8 mouse cellular contexts compared by ENCODE assay signal in genomic region chr2:131190344-131191004, GRCm38 (mm10). TPM values are rescaled to one million over a fixed set of nuclear protein-coding genes. Genes with fewer than 3 reads are reported as not detected.
DNase-seq lines count a peak whose midpoint lies in the region; ATAC-seq lines count a peak whose summit lies in the region.

No protein-coding gene starts in this region.

- DNase-seq in cerebellum, postnatal 14 days, result peak; percentile 25 to 29
- DNase-seq in cerebellum, adult 8-10 months, result no peak
- DNase-seq in right cerebral cortex, postnatal 25 days, result no peak
- no peak for DNase-seq in layer of hippocampus, postnatal 25 days (ENCODE audit: extremely low spot score in 1 of 2, low spot score in 1 of 2)
- DNase-seq in urinary bladder, postnatal 36 days (ENCODE audit: low spot score in 2 of 2), result no peak

- H3K27me3 ChIP-seq in embryonic facial prominence, embryonic 15.5 days, result no peaks in the 10 kb centered on the region
- H3K27me3 ChIP-seq in kidney, embryonic 16.5 days (ENCODE audit: insufficient read depth, low read length), result no peaks in the 10 kb centered on the region
- H3K27me3 ChIP-seq in midbrain, embryonic 15.5 days (replicated peaks), result no peaks in the 10 kb centered on the region

- no peak overlapping the region for H3K4me3 ChIP-seq in embryonic facial prominence, embryonic 15.5 days (replicated peaks)
- H3K4me3 ChIP-seq in kidney, embryonic 16.5 days (ENCODE audit: low read length), result no peak overlapping the region
- H3K4me3 ChIP-seq in midbrain, embryonic 15.5 days, result no peak overlapping the region

- WGBS in embryonic facial prominence, embryonic 15.5 days, result 31% methylated on average over 10 of the region's 10 CpGs
- WGBS in kidney, embryonic 16.5 days, result 20% methylated on average over 10 of the region's 10 CpGs
- WGBS in midbrain, embryonic 15.5 days, result 11% methylated on average over 10 of the region's 10 CpGs

- no peak for ATAC-seq in embryonic facial prominence, embryonic 15.5 days (ENCODE audit: insufficient number of reproducible peaks, low FRiP score, low TSS enrichment, low read depth)
- peak; percentile 76 for ATAC-seq in kidney, embryonic 16.5 days (ENCODE audit: low FRiP score, low TSS enrichment)
- peak; percentile 34 for ATAC-seq in midbrain, embryonic 15.5 days (replicated peaks)

- peaks cover 48% of the 10 kb centered on the region for H3K36me3 ChIP-seq in embryonic facial prominence, embryonic 15.5 days
- peaks cover 34% of the 10 kb centered on the region for H3K36me3 ChIP-seq in kidney, embryonic 16.5 days (ENCODE audit: insufficient read depth, low read length)
- no peaks in the 10 kb centered on the region; the same call in 1 of the 2 replicates for H3K36me3 ChIP-seq in midbrain, embryonic 15.5 days (replicated peaks)

- no peak overlapping the region for H3K9ac ChIP-seq in embryonic facial prominence, embryonic 15.5 days
- H3K9ac ChIP-seq in kidney, embryonic 16.5 days (replicated peaks; ENCODE audit: low read length), result no peak overlapping the region
- H3K9ac ChIP-seq in midbrain, embryonic 15.5 days, result no peak overlapping the region

- no peak overlapping the region for H3K4me2 ChIP-seq in embryonic facial prominence, embryonic 15.5 days (replicated peaks)
- H3K4me2 ChIP-seq in kidney, embryonic 16.5 days (replicated peaks; ENCODE audit: low read depth, low read length), result peak overlapping the region; percentile 15; the same call in 1 of the 2 replicates
- no peak overlapping the region for H3K4me2 ChIP-seq in midbrain, embryonic 15.5 days

- H3K9me3 ChIP-seq in embryonic facial prominence, embryonic 15.5 days (replicated peaks), result no peaks in the 10 kb centered on the region
- no peaks in the 10 kb centered on the region for H3K9me3 ChIP-seq in kidney, embryonic 16.5 days (ENCODE audit: low read length)
- H3K9me3 ChIP-seq in midbrain, embryonic 15.5 days, result no peaks in the 10 kb centered on the region

- H3K4me1 ChIP-seq in embryonic facial prominence, embryonic 15.5 days, result peaks cover 40% of the 10 kb centered on the region
- H3K4me1 ChIP-seq in kidney, embryonic 16.5 days (ENCODE audit: insufficient read depth, low read length), result peaks cover 30% of the 10 kb centered on the region
- peaks cover 36% of the 10 kb centered on the region for H3K4me1 ChIP-seq in midbrain, embryonic 15.5 days

- H3K27ac ChIP-seq in embryonic facial prominence, embryonic 15.5 days (replicated peaks), result peak overlapping the region; percentile 3; the same call in 1 of the 2 replicates
- peak overlapping the region; percentile 82 for H3K27ac ChIP-seq in kidney, embryonic 16.5 days (ENCODE audit: low read length)
- peak overlapping the region; percentile 67 for H3K27ac ChIP-seq in midbrain, embryonic 15.5 days

RNA-seq across cellular contexts. Expression of gene Spef1, which starts 3.4 kb away (rescaled TPM):
- 10.3 and 15.2 TPM in 2 replicates for polyA plus RNA-seq in embryonic facial prominence, embryonic 15.5 days (2015; fragmentation: Nextera tagmentation; extraction: Ambion mirVana)
- 3.3 and 4.7 TPM in 2 replicates for polyA plus RNA-seq in kidney, embryonic 16.5 days (2015; fragmentation: Nextera tagmentation; extraction: Ambion mirVana)
- 10.6 and 11.3 TPM in 2 replicates for polyA plus RNA-seq in midbrain, embryonic 15.5 days (2015; fragmentation: Nextera tagmentation; extraction: Ambion mirVana)
- 10 to 100 TPM; 11.2 to 12.4 TPM for total RNA-seq in layer of hippocampus, postnatal 25 days (2021)

RNA-seq across cellular contexts. Expression of gene Cdc25b, which starts 3.7 kb away (rescaled TPM):
- 52.3 and 59.1 TPM in 2 replicates for polyA plus RNA-seq in embryonic facial prominence, embryonic 15.5 days (2015; fragmentation: Nextera tagmentation; extraction: Ambion mirVana)
- polyA plus RNA-seq in kidney, embryonic 16.5 days (2015; fragmentation: Nextera tagmentation; extraction: Ambion mirVana), result 73.8 and 87.0 TPM in 2 replicates
- 23.9 and 27.0 TPM in 2 replicates for polyA plus RNA-seq in midbrain, embryonic 15.5 days (2015; fragmentation: Nextera tagmentation; extraction: Ambion mirVana)
- 10 to 100 TPM; 15.4 to 26.6 TPM for total RNA-seq in layer of hippocampus, postnatal 25 days (2021)

RNA-seq across cellular contexts. Expression of gene Cenpb, which starts 10.6 kb away (rescaled TPM):
- 13.3 and 14.6 TPM in 2 replicates for polyA plus RNA-seq in embryonic facial prominence, embryonic 15.5 days (2015; fragmentation: Nextera tagmentation; extraction: Ambion mirVana)
- polyA plus RNA-seq in kidney, embryonic 16.5 days (2015; fragmentation: Nextera tagmentation; extraction: Ambion mirVana), result 9.7 and 10.1 TPM in 2 replicates
- polyA plus RNA-seq in midbrain, embryonic 15.5 days (2015; fragmentation: Nextera tagmentation; extraction: Ambion mirVana), result 16.0 and 16.4 TPM in 2 replicates
- total RNA-seq in layer of hippocampus, postnatal 25 days (2021), result 10 to 100 TPM; 84.8 to 92.4 TPM

RNA-seq across cellular contexts. Expression of gene Ap5s1, which starts 16.4 kb away (rescaled TPM):
- polyA plus RNA-seq in embryonic facial prominence, embryonic 15.5 days (2015; fragmentation: Nextera tagmentation; extraction: Ambion mirVana), result 27.9 and 28.0 TPM in 2 replicates
- 30.2 and 30.9 TPM in 2 replicates for polyA plus RNA-seq in kidney, embryonic 16.5 days (2015; fragmentation: Nextera tagmentation; extraction: Ambion mirVana)
- 36.5 and 37.5 TPM in 2 replicates for polyA plus RNA-seq in midbrain, embryonic 15.5 days (2015; fragmentation: Nextera tagmentation; extraction: Ambion mirVana)
- 10 to 100 TPM; 23.8 to 27.3 TPM for total RNA-seq in layer of hippocampus, postnatal 25 days (2021)

RNA-seq across cellular contexts. Expression of gene 1700037H04Rik, which starts 30.6 kb away (rescaled TPM):
- polyA plus RNA-seq in embryonic facial prominence, embryonic 15.5 days (2015; fragmentation: Nextera tagmentation; extraction: Ambion mirVana), result 67.3 and 69.3 TPM in 2 replicates
- polyA plus RNA-seq in kidney, embryonic 16.5 days (2015; fragmentation: Nextera tagmentation; extraction: Ambion mirVana), result 98.2 and 101 TPM in 2 replicates
- polyA plus RNA-seq in midbrain, embryonic 15.5 days (2015; fragmentation: Nextera tagmentation; extraction: Ambion mirVana), result 71.2 and 81.5 TPM in 2 replicates
- 10 to 100 TPM; 55.5 to 66.7 TPM for total RNA-seq in layer of hippocampus, postnatal 25 days (2021)

Comparison
In these comparisons a context has a peak if more than half of its experiments do, and no peak if none do; other contexts are left out.
1. DNase-seq: peak in cerebellum, postnatal 14 days (2 of 2); none in cerebellum, adult 8-10 months (single experiment), right cerebral cortex, postnatal 25 days (single experiment), layer of hippocampus, postnatal 25 days (0 of 2) and urinary bladder, postnatal 36 days (0 of 2).
2. H3K27ac ChIP-seq: peak in every context shown above with its lines; median percentile 82 in kidney, embryonic 16.5 days; 67 in midbrain, embryonic 15.5 days; 3 in embryonic facial prominence, embryonic 15.5 days.